Mouse (Mus musculus) myocyte (in vitro differentiated cells): Measurements from ENCODE around the gene Noxo1.

Source experiments
- CEBPB ChIP-seq: IDR thresholded peaks from 2 replicates; pipeline ENCODE4 v1.6.1; 2011; ENCODE audit warnings: mild to moderate bottlenecking, moderate library complexity; ENCODE audit not compliant: poor library complexity, insufficient read depth, severe bottlenecking
- MYOD1 ChIP-seq, 3 experiments: IDR thresholded peaks; one replicate each; pipeline ENCODE4 v1.6.1; 2011; ENCODE audit warnings: control low read depth in 2 of 3, low read depth in 2 of 3, mild to moderate bottlenecking in 2 of 3, moderate library complexity in 1 of 3; ENCODE audit not compliant: insufficient read length in 2 of 3, control insufficient read depth in 1 of 3
- POLR2A ChIP-seq: IDR thresholded peaks from one replicate; pipeline ENCODE4 v1.6.1; 2011; ENCODE audit warnings: low read depth, mild to moderate bottlenecking, control low read depth, moderate library complexity; ENCODE audit not compliant: insufficient read length
- POLR2AphosphoS2 ChIP-seq: IDR thresholded peaks from one replicate; pipeline ENCODE4 v1.6.1; 2011; ENCODE audit warnings: low read depth, control low read depth; ENCODE audit not compliant: insufficient read length
- TCF12 ChIP-seq: IDR thresholded peaks from one replicate; pipeline ENCODE4 v1.6.1; 2011; ENCODE audit warnings: mild to moderate bottlenecking, control low read depth; ENCODE audit not compliant: poor library complexity, insufficient read depth, severe bottlenecking
- TCF3 ChIP-seq: IDR thresholded peaks from one replicate; pipeline ENCODE4 v1.6.1; 2011; ENCODE audit warnings: low read depth, control low read depth; ENCODE audit not compliant: insufficient read length

GRCm38 (mm10) chr17:24730787-24731186 is 34.8 kb downstream of the Noxo1 start:
- TF ChIP-seq MYOD1 (IDR thresholded peaks at IDR 0.05; ENCODE audit: control insufficient read depth in 1 of 3, insufficient read length in 2 of 3, low read depth in 2 of 3) (no peak), POLR2A (no peak), CEBPB (no peak), POLR2AphosphoS2 (no peak), TCF12 (no peak), TCF3 (no peak)
